Mouse (Mus musculus): ENCODE data around the gene Trmt112. TPM values are rescaled to one million over a fixed set of nuclear protein-coding genes. Genes with fewer than 3 reads are reported as not detected.

Gene Trmt112
- polyA plus RNA-seq, 1 experiment from 2014 or later = 103 TPM

DNA sequence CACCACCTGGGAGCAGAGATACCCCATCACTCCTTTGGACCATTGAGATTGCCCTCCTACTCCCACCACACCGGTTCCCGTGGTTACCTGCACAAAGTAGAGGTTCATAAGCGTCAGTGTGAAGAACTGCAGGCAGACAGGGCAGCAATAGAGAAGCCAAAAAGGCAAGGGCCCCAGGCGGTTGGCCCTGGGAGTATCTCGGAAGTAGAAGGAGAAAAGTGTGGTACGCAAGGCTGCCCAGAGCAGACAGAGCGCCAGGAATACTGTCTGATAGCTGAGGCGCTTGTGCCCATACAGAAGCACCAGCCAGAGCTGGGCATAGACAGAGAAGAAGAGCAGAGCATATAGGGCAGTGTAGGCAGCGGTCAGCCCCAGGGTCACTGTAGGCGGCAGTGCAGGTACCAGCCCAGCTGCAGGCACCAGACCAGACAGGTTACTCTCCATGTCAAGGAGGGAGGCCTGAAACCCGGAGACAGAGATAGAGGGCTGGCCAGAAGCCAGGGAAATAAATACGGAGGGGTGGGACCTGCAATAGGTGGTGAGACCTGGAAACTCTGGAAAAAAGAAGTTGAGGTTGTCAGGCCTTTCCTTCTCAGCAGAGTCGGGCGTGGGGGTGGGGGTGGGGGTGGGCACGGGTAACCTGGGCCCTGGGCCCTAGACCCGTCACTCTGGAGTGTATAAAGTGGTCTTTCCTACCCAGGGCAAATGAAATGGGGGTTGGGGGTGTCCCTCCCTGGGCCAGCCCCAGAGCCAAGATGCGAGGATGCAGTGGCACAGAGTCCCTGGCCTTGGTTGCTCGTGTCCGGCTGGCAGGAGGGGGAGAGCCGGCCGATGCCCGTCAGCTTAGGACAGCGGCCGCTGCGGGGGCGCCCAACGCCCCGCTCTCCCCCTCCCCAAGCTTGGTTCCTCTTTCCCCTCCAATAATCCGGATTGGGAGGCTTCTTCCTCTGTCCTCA, 31.2 kb downstream of the Trmt112 start:
- peak overlapping the region; percentile 94 for H3K27ac ChIP-seq
- WGBS (ENCODE audit: insufficient replicate concordance) = 25% methylated on average over 29 of the region's 29 CpGs
- peak overlapping the region; percentile 89 for H3K4me3 ChIP-seq (replicated peaks)
- H3K36me3 ChIP-seq = peaks cover 9% of the 10 kb centered on the region; the same call in 1 of the 2 replicates
- H3K9ac ChIP-seq = peak overlapping the region; percentile 92
- DNase-seq = no peak
- peaks cover 11% of the 10 kb centered on the region for H3K27me3 ChIP-seq
- H3K4me1 ChIP-seq (replicated peaks) = peaks cover 30% of the 10 kb centered on the region
- no peaks in the 10 kb centered on the region for H3K9me3 ChIP-seq (replicated peaks)
- no peak for ATAC-seq (ENCODE audit: low read depth)
- H3K4me2 ChIP-seq = peak overlapping the region; percentile 98

DNA sequence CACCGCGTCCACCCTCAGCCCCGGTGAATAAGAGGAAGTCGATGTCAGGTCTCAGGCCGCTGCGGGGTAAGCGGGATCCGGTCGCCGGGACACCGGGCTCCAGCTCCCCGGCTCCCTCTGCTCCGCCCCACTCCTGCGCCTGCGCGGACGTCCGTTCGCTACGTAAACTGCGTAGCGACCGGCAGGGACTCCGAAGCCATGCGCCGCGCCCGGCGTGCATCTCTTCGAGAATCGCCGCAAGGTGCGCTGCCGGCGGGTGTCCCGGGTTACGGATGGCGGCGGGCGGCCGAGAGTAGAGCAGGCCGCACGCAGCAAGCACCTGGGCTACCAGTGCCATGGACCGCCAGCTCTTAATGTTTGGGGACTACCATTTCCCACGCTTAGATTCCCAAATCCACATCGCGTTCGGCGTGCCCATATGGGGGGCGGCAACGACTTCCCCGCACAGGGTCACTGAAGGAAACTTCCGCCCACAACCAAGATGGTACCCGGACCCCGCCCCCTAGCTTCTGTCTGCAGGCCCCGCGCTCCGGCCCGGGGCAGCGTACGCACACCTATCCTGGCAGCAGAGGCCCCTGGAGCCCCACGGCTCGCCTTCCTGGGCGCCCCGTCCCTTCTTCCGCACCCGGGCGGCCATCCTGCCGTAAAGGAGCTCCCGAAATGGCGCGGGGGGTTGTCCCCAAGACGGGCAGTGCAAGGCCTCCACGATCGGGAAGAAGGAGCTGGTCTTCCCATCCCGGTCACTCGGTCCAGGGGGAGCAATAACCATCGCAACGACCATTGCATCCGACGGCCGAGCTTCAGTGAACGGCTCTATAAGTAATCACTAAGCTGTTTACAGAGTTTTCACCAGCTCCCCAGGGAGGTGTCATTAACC, 32.1 kb downstream of the Trmt112 start, which contains the start of gene Bad:
Gene Bad, plus strand, starts transcription at position 490 of the 877 bp plus-strand sequence.
- Histone ChIP-seq H3K9me3 (replicated peaks) (no peaks in the 10 kb centered on the region), H3K36me3 (peaks cover 13% of the 10 kb centered on the region; the same call in 1 of the 2 replicates), H3K27ac (peak within 1 kb of the TSS; percentile 94), H3K4me1 (replicated peaks) (peaks cover 30% of the 10 kb centered on the region), H3K27me3 (peaks cover 4% of the 10 kb centered on the region; the same call in 1 of the 2 replicates), H3K4me3 (replicated peaks) (peak within 1 kb of the TSS; percentile 89), H3K4me2 (peak within 1 kb of the TSS; percentile 98), H3K9ac (peak within 1 kb of the TSS; percentile 92)
- ATAC-seq (ENCODE audit: low read depth) (peak; percentile 66), DNase-seq (peak; percentile 88)
- WGBS (ENCODE audit: insufficient replicate concordance) = under 1% methylated on average over 83 of the region's 83 CpGs

DNA sequence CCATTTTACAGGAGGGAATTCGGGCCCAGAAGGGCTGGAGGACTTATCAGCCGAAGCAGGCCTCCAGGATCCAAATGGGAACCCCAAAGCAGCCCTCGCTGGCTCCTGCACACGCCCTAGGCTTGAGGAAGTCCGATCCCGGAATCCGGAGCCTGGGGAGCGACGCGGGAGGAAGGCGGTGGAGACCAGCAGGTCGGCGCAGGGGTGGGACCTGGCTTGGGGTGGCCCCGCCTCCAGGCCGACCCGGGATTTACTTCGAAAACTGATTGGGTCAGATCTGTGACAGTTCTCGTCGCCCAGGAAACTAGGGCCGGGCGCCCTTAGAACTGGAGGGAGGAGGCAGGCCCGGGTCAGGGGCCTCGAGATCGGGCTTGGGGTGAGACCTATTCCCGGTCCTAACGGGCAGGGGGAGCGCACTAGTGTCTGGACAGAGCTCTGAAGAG, 32.8 kb downstream of the Trmt112 start, which contains the start of gene Gpr137:
Gene Gpr137, minus strand, starts transcription at position 232 of the 443 bp plus-strand sequence.
- Histone ChIP-seq H3K4me2 (peak within 1 kb of the TSS; percentile 98), H3K9me3 (replicated peaks) (no peaks in the 10 kb centered on the region), H3K4me3 (replicated peaks) (peak within 1 kb of the TSS; percentile 89), H3K27ac (peak within 1 kb of the TSS; percentile 94), H3K27me3 (peaks cover 4% of the 10 kb centered on the region; the same call in 1 of the 2 replicates), H3K36me3 (peaks cover 13% of the 10 kb centered on the region; the same call in 1 of the 2 replicates), H3K4me1 (replicated peaks) (peaks cover 30% of the 10 kb centered on the region), H3K9ac (peak within 1 kb of the TSS; percentile 92)
- peak; percentile 92 for ATAC-seq (ENCODE audit: low read depth)
- DNase-seq = peak; percentile 95
- under 1% methylated on average over 27 of the region's 27 CpGs for WGBS (ENCODE audit: insufficient replicate concordance)

DNA sequence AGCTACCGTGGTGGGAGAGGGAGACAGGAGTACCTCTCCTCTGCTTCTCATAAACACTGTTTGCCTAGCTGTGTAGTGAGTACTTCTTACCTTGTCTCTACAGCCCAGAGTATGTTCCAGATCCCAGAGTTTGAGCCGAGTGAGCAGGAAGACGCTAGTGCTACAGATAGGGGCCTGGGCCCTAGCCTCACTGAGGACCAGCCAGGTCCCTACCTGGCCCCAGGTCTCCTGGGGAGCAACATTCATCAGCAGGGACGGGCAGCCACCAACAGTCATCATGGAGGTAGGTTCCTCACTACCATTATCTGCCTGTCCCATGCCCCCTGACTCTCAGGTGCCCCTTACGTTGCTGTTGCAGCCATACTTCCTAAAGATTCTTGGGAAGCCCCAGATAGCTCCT, 33.3 kb downstream of the Trmt112 start:
- no peak for DNase-seq
- H3K27me3 ChIP-seq = peaks cover 4% of the 10 kb centered on the region; the same call in 1 of the 2 replicates
- H3K4me2 ChIP-seq = peak overlapping the region; percentile 98
- 21% methylated on average over 5 of the region's 5 CpGs for WGBS (ENCODE audit: insufficient replicate concordance)
- peak overlapping the region; percentile 89 for H3K4me3 ChIP-seq (replicated peaks)
- ATAC-seq (ENCODE audit: low read depth) = peak; percentile 11
- peaks cover 31% of the 10 kb centered on the region for H3K4me1 ChIP-seq (replicated peaks)
- H3K36me3 ChIP-seq = peaks cover 13% of the 10 kb centered on the region; the same call in 1 of the 2 replicates
- H3K27ac ChIP-seq = peak overlapping the region; percentile 80
- peak overlapping the region; percentile 92 for H3K9ac ChIP-seq
- H3K9me3 ChIP-seq (replicated peaks) = no peaks in the 10 kb centered on the region

DNA sequence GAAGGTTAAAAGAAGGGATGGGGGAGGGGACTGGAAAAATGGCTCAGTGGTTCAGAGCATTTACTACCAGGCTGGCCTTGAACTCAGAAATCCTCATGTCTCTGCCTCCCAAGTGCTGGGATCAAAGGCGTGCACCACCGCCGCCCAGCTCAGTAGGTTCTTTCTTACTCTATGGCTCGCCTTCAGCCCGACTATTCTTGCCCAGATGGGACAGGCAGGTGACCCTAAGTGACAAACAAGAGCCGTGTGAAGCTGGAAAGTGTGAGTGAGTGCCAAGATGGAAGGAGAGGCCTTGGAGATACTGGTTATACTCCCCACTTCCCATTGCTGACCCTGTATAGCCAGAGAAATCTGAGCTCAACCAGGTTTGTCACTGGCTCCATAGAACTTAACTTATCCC, 34.2 kb downstream of the Trmt112 start:
- Histone ChIP-seq H3K4me1 (replicated peaks) (peaks cover 39% of the 10 kb centered on the region), H3K4me2 (no peak overlapping the region), H3K27me3 (no peaks in the 10 kb centered on the region), H3K36me3 (peaks cover 13% of the 10 kb centered on the region; the same call in 1 of the 2 replicates), H3K9ac (no peak overlapping the region), H3K9me3 (replicated peaks) (no peaks in the 10 kb centered on the region), H3K4me3 (replicated peaks) (no peak overlapping the region), H3K27ac (no peak overlapping the region)
- DNase-seq = no peak
- WGBS (ENCODE audit: insufficient replicate concordance) = 85% methylated on average over 6 of the region's 6 CpGs
- no peak for ATAC-seq (ENCODE audit: low read depth)

DNA sequence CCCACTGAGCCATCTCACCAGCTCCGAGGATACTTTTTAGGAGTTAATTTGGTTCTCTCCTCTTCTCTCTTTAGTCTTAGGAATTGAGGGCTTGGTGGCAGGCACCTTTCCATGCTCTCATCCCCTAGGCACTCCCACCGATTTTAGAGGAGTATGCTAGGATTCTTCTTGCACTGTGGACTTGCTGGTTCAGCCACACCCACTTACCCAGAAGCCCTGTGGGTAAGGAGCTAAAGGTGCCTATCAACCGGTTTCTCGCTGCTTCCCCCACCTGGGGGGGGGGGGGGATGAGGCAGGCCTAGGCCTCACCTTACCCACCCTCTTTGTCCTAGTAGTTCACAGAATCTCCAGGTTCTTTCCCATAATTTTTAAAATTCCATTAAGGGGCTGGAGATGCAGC, 38.2 kb downstream of the Trmt112 start:
- Histone ChIP-seq H3K4me3 (replicated peaks) (no peak overlapping the region), H3K27me3 (no peaks in the 10 kb centered on the region), H3K36me3 (peaks cover 13% of the 10 kb centered on the region; the same call in 1 of the 2 replicates), H3K9ac (no peak overlapping the region), H3K9me3 (replicated peaks) (no peaks in the 10 kb centered on the region), H3K27ac (no peak overlapping the region), H3K4me1 (replicated peaks) (peaks cover 57% of the 10 kb centered on the region), H3K4me2 (no peak overlapping the region)
- ATAC-seq (ENCODE audit: low read depth) = no peak
- no peak for DNase-seq
- WGBS (ENCODE audit: insufficient replicate concordance) = 51% methylated on average over 4 of the region's 4 CpGs

DNA sequence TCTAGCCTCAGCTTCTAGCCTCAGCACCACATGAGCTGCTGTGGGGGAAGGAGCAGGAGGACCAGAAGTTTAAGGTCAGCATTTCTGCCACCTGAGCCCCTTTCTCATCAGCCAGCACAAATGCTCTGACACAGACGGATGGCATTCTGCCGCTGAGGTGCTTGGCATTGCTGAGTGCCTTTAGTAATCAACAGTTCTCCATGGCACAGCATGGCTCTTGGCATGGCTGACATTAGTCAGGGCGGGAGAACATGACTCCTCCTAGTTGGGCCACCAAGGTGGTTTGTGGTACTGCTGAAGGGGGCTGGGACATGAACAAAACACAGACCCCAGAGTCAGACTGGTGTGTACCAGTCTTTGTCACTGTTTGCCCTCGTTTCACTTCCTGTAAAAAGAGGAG, 38.7 kb downstream of the Trmt112 start:
- no peak overlapping the region for H3K4me3 ChIP-seq (replicated peaks)
- ATAC-seq (ENCODE audit: low read depth) (no peak), DNase-seq (no peak)
- peaks cover 13% of the 10 kb centered on the region; the same call in 1 of the 2 replicates for H3K36me3 ChIP-seq
- peaks cover 57% of the 10 kb centered on the region for H3K4me1 ChIP-seq (replicated peaks)
- WGBS (ENCODE audit: insufficient replicate concordance) = 70% methylated on average over 4 of the region's 4 CpGs
- H3K4me2 ChIP-seq = no peak overlapping the region
- no peak overlapping the region for H3K9ac ChIP-seq
- no peaks in the 10 kb centered on the region for H3K9me3 ChIP-seq (replicated peaks)
- H3K27ac ChIP-seq = no peak overlapping the region
- no peaks in the 10 kb centered on the region for H3K27me3 ChIP-seq

DNA sequence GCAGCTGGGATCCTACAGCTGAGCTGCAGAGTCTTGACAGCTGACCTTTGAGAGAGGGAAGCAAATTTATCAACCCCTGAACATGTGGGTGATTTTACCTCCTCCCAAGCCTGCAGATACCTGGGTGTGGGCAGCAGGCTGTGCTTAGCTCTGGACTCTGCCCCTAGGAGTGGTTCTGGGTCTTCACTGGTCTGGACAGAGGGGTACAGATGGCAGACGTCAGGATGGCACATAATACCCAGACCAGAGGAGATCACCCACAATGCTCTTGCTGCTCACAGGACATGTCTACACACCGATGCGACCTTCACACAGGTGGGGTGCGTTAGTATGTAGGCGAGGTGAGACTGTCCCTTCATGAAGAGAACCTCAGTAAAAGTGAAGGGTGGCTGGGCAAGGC, 40.0 kb downstream of the Trmt112 start:
- peaks cover 55% of the 10 kb centered on the region for H3K4me1 ChIP-seq (replicated peaks)
- ATAC-seq (ENCODE audit: low read depth) = no peak
- H3K9ac ChIP-seq = peak overlapping the region; percentile 3; the same call in 1 of the 2 replicates

DNA sequence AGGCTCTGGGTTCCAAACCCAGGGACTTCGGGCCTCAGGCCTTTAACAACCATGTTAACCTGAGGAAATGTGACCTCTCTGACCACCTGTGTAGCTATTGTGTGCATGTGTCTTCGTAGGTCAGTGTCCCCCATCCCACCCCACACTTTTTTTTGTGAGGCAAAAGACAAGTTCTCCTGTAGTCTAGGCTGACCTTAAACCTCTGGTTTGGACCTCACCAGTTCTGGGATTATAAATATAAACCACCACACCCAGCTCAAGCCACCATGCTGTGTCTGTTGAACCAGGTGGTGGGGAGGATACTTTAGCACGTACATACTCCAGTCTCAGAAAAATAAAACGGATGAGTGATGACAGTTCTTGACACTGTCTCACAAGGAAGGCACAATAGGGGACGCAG, 40.5 kb downstream of the Trmt112 start:
- ATAC-seq (ENCODE audit: low read depth) (no peak), DNase-seq (no peak)
- Histone ChIP-seq H3K4me1 (replicated peaks) (peaks cover 55% of the 10 kb centered on the region), H3K4me2 (peak overlapping the region; percentile 92), H3K36me3 (peaks cover 12% of the 10 kb centered on the region), H3K9me3 (replicated peaks) (no peaks in the 10 kb centered on the region), H3K9ac (peak overlapping the region; percentile 82), H3K27ac (peak overlapping the region; percentile 93), H3K4me3 (replicated peaks) (peak overlapping the region; percentile 74), H3K27me3 (no peaks in the 10 kb centered on the region)
- 65% methylated on average over 5 of the region's 5 CpGs for WGBS (ENCODE audit: insufficient replicate concordance)

More for the DNA sequence above, 40.0 kb downstream of the Trmt112 start:
- peaks cover 13% of the 10 kb centered on the region for H3K36me3 ChIP-seq
- H3K4me3 ChIP-seq (replicated peaks) = 0 out of 2 replicates have a peak overlapping the region, but pooled peaks have one; percentile 74
- DNase-seq = no peak
- no peak overlapping the region for H3K27ac ChIP-seq
- H3K27me3 ChIP-seq = no peaks in the 10 kb centered on the region
- 80% methylated on average over 5 of the region's 5 CpGs for WGBS (ENCODE audit: insufficient replicate concordance)
- H3K9me3 ChIP-seq (replicated peaks) = no peaks in the 10 kb centered on the region
- peak overlapping the region; percentile 92 for H3K4me2 ChIP-seq

DNA sequence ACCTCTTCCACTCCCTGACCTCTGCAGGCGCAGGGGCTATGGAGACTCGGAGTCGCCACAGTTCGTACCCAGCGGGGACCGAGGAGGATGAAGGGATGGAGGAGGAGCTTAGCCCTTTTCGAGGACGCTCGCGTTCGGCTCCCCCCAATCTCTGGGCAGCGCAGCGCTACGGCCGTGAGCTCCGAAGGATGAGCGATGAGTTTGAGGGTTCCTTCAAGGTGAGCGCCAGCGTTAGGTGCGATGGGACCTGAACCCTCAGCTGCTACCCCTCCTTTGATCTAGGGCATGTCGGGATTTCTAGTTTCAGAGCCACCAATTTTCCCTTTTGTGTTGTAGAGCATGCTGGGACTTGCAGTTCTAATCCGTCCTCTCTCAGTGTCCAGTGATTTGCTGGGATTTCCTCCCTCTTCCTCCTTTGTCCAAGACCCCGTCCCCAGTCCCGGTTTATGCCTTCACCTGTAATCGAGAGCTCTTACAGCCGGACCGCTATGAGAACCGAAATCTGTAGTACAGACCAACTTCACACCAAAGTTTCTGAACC, 41.2 kb downstream of the Trmt112 start:
- DNase-seq = peak; percentile 43

More for the DNA sequence above, 41.2 kb downstream of the Trmt112 start:
- Histone ChIP-seq H3K36me3 (peaks cover 14% of the 10 kb centered on the region), H3K9ac (peak overlapping the region; percentile 82), H3K4me1 (replicated peaks) (peaks cover 51% of the 10 kb centered on the region), H3K9me3 (replicated peaks) (no peaks in the 10 kb centered on the region), H3K4me2 (peak overlapping the region; percentile 92), H3K27ac (peak overlapping the region; percentile 93), H3K4me3 (replicated peaks) (peak overlapping the region; percentile 74), H3K27me3 (no peaks in the 10 kb centered on the region)
- peak; percentile 39 for ATAC-seq (ENCODE audit: low read depth)
- under 1% methylated on average over 28 of the region's 28 CpGs for WGBS (ENCODE audit: insufficient replicate concordance)

Measured in liver, embryonic 13.5 days (tissue).